Mouse (Mus musculus): ENCODE results near the gene Calhm5. TPM values are rescaled to one million over a fixed set of nuclear protein-coding genes. Genes with fewer than 3 reads are reported as not detected.

Gene Calhm5
- total and polyA plus RNA-seq, 2 experiments from 2014 or later: 0.60 to 0.86 TPM

GRCm38 (mm10) chr10:34128391-34128790 lies 32.1 kb upstream of the Calhm5 start:
- H3K36me3 ChIP-seq (ENCODE audit: insufficient read depth, low read length): no peaks in the 10 kb centered on the region
- H3K4me2 ChIP-seq (ENCODE audit: low read depth, low read length, poor library complexity, severe bottlenecking): no peak overlapping the region
- no peaks in the 10 kb centered on the region for H3K4me1 ChIP-seq (ENCODE audit: insufficient read depth, low read length)
- 80% methylated on average over 6 of the region's 6 CpGs for WGBS
- no peak for DNase-seq (ENCODE audit: low spot score)
- ATAC-seq (ENCODE audit: low FRiP score): no peak
- TF ChIP-seq CTCF (IDR thresholded peaks at IDR 0.05): no peak
- no peaks in the 10 kb centered on the region for H3K9me3 ChIP-seq (ENCODE audit: low read length)
- H3K4me3 ChIP-seq (ENCODE audit: low read depth, low read length): no peak overlapping the region
- H3K27ac ChIP-seq (ENCODE audit: low read depth, low read length): no peak overlapping the region
- H3K27me3 ChIP-seq (ENCODE audit: insufficient read depth, low read length): no peaks in the 10 kb centered on the region
- no peak overlapping the region for H3K9ac ChIP-seq (replicated peaks; ENCODE audit: low read length, poor library complexity, severe bottlenecking)

DNA sequence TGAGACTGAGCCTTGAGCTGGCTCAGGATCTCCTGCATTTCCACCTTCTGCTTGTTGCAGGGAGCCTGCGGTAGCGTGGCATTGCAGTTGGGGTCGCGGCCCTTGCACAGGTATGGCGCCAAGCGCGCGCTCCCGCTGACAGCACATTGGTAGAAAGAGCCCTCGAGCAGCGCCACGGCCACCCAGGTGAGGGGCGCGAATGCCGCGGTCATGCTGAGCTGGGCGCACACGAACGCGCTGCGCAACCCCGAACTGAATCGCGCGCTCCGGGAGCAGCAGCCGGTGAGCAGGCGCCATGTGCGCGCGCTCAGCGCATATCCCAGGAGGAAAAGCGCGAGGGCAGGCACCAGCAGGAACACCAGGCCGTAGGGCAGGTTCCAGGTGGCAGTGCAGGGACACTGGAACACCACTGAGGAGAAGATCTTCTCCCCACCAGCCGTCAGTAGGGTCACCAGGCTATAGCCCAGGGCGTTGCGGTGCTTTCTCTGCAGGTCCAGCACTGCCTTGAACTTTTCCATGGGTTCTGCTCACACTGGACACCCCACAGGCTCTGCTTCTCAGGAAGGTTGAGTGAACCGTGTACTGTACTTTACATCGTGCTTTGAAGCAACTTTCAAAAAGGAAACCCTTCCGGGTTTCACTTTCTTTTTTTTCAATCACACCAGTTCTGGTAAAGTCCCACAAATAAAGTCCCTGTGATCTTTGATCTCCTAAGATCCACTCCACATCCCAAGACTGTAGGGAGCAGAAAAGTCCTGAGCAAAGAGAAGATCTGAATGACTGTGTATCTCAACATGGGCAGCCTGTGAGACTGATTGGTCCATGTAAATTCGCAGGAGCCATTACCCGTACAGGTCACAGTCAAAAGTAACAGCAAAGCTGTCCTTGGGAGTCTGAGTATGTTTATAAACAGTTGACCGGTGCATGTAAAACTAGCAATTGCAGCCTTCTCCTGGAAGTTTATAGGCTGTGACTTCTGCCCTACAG lies 31.4 kb upstream of the Calhm5 start, which contains the start of gene Calhm6:
Calhm6 (minus strand) TSS at position 593 of the 987 bp plus-strand sequence.
- H3K36me3 ChIP-seq (ENCODE audit: insufficient read depth, low read length): no peaks in the 10 kb centered on the region
- peak within 1 kb of the TSS; percentile 69 for H3K4me2 ChIP-seq (ENCODE audit: low read depth, low read length, poor library complexity, severe bottlenecking)
- no peak for TF ChIP-seq CTCF (IDR thresholded peaks at IDR 0.05)
- peak within 1 kb of the TSS; percentile 62 for H3K9ac ChIP-seq (replicated peaks; ENCODE audit: low read length, poor library complexity, severe bottlenecking)
- H3K4me1 ChIP-seq (ENCODE audit: insufficient read depth, low read length): no peaks in the 10 kb centered on the region
- no peak within 1 kb of the TSS for H3K27ac ChIP-seq (ENCODE audit: low read depth, low read length)
- ATAC-seq (ENCODE audit: low FRiP score) (peak; percentile 84), DNase-seq (ENCODE audit: low spot score) (peak; percentile 40)
- H3K27me3 ChIP-seq (ENCODE audit: insufficient read depth, low read length): no peaks in the 10 kb centered on the region
- H3K9me3 ChIP-seq (ENCODE audit: low read length): no peaks in the 10 kb centered on the region
- peak within 1 kb of the TSS; percentile 56 for H3K4me3 ChIP-seq (ENCODE audit: low read depth, low read length)
- 15% methylated on average over 41 of the region's 44 CpGs for WGBS

DNA sequence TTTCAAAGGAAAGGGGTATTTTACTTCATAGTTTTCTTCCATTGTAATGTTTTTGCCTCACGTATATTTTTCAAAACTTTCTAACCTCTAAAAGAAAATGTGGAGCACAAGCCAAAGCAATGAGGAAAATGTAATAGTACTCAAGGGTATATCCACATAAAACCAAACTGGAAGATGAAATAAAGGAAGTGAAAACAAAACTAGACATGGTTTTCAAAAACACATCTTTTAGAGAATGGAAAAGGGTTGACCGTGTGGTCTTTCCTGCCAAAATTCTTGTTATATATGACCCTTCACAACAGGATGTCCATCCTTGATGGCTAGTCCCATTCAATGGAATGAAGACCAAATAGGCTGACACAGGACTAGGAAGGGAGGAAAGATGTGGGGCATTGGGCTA lies 22.1 kb upstream of the Calhm5 start:
- no peak for TF ChIP-seq CTCF (IDR thresholded peaks at IDR 0.05)
- no peak overlapping the region for H3K9ac ChIP-seq (replicated peaks; ENCODE audit: low read length, poor library complexity, severe bottlenecking)
- H3K4me2 ChIP-seq (ENCODE audit: low read depth, low read length, poor library complexity, severe bottlenecking): no peak overlapping the region
- 90% methylated on average over 2 of the region's 2 CpGs for WGBS
- no peak overlapping the region for H3K27ac ChIP-seq (ENCODE audit: low read depth, low read length)
- H3K9me3 ChIP-seq (ENCODE audit: low read length): no peaks in the 10 kb centered on the region
- H3K4me1 ChIP-seq (ENCODE audit: insufficient read depth, low read length): no peaks in the 10 kb centered on the region
- no peak overlapping the region for H3K4me3 ChIP-seq (ENCODE audit: low read depth, low read length)
- DNase-seq (ENCODE audit: low spot score): no peak
- ATAC-seq (ENCODE audit: low FRiP score): no peak
- H3K27me3 ChIP-seq (ENCODE audit: insufficient read depth, low read length): no peaks in the 10 kb centered on the region
- no peaks in the 10 kb centered on the region for H3K36me3 ChIP-seq (ENCODE audit: insufficient read depth, low read length)

GRCm38 (mm10) chr10:34117770-34118169 lies 21.5 kb upstream of the Calhm5 start:
- no peak overlapping the region for H3K4me2 ChIP-seq (ENCODE audit: low read depth, low read length, poor library complexity, severe bottlenecking)
- H3K36me3 ChIP-seq (ENCODE audit: insufficient read depth, low read length): no peaks in the 10 kb centered on the region
- H3K27me3 ChIP-seq (ENCODE audit: insufficient read depth, low read length): no peaks in the 10 kb centered on the region
- no peak overlapping the region for H3K4me3 ChIP-seq (ENCODE audit: low read depth, low read length)
- DNase-seq (ENCODE audit: low spot score) (no peak), ATAC-seq (ENCODE audit: low FRiP score) (no peak)
- TF ChIP-seq CTCF (IDR thresholded peaks at IDR 0.05): no peak
- H3K27ac ChIP-seq (ENCODE audit: low read depth, low read length): no peak overlapping the region
- H3K4me1 ChIP-seq (ENCODE audit: insufficient read depth, low read length): no peaks in the 10 kb centered on the region
- H3K9me3 ChIP-seq (ENCODE audit: low read length): no peaks in the 10 kb centered on the region
- no peak overlapping the region for H3K9ac ChIP-seq (replicated peaks; ENCODE audit: low read length, poor library complexity, severe bottlenecking)

- Histone ChIP-seq H3K27me3 (ENCODE audit: insufficient read depth, low read length) (no peaks in the 10 kb centered on the region), H3K4me1 (ENCODE audit: insufficient read depth, low read length) (no peaks in the 10 kb centered on the region), H3K4me3 (ENCODE audit: low read depth, low read length) (no peak overlapping the region), H3K9ac (replicated peaks; ENCODE audit: low read length, poor library complexity, severe bottlenecking) (no peak overlapping the region), H3K27ac (ENCODE audit: low read depth, low read length) (no peak overlapping the region), H3K36me3 (ENCODE audit: insufficient read depth, low read length) (no peaks in the 10 kb centered on the region), H3K4me2 (ENCODE audit: low read depth, low read length, poor library complexity, severe bottlenecking) (no peak overlapping the region), H3K9me3 (ENCODE audit: low read length) (no peaks in the 10 kb centered on the region)
- DNase-seq (ENCODE audit: low spot score) (no peak), ATAC-seq (ENCODE audit: low FRiP score) (no peak)
- no peak for TF ChIP-seq CTCF (IDR thresholded peaks at IDR 0.05)
- WGBS: 74% methylated on average over 3 of the region's 3 CpGs
Measured at GRCm38 (mm10) chr10:34117131-34117530, 20.8 kb upstream of the Calhm5 start.
